Mouse (Mus musculus): ENCODE measurements at regions not wholly inside any gene's neighbourhood (a gene's known extent, or its start where the extent isn't known, plus 50 kb on each side); places are given as distances from the start of the nearest gene placed in this dataset.

DNA sequence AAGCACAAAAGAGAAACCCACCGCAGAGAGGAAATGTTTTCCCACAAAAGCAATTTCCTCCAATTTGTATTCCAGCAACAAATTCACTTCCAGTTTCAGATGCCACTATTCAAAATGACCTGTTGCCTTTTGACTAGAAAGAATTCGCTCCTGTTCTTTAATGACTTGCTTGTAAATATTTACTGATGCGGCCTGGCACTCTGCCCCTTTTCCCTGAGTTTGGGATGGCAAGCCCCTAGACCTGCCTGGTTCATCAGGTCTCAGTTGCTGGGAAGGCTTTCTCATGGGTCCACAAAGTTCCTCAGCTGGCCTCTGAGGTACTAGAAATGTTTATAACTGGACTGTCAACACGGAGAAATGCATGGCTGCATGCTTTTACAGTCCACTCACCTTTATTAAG, 161.7 kb upstream of the Phactr1 start:
- CTCF ChIA-PET: no interaction called here

DNA sequence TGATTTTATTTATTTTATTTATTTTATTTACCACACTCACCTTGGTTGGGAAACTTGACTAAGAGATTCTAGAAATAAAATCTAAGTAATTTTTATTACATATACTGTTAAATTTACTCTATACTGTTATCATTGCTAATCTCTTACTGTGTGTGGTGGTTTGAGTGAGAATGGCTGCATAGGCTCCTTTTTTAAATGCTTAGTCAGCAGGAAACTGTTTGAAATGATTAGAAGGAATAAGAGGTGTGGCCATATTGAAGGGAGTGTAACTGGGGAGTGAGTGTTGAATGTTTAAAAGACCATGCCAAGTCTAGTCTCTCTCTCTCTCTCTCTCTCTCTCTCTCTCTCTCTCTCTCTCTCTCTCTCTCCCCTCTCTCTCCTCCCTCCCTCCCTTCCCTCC, 157.9 kb upstream of the Phactr1 start:
- CTCF ChIA-PET: no interaction called here

GRCm38 (mm10) chr13:42526163-42526562, 154.3 kb upstream of the Phactr1 start:
- CTCF ChIA-PET: interaction anchor here (0.6 kb wide), 1 partner anchor 208 kb away, joined by 3 read pairs; no protein-coding TSS in a partner anchor

DNA sequence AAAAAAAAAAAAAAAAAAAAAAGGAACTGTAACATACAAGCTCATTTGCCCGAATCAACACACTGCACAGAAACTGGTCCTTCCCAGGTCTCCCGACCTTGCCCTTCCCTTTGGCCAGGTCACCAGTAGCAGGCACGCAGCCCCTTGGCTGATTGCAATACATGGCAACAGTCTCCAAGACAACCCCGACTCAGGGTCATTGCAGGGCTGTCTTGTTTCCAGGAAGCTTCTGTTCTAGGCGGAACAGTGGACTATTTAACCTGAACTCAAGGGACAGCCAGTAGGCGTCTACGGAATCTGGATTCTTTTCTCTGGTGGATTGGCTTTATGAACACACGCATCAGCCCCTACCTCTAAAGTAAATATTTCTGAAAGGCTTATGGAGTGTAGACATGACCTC, 153.5 kb upstream of the Phactr1 start:
- CTCF ChIA-PET: no interaction called here

DNA sequence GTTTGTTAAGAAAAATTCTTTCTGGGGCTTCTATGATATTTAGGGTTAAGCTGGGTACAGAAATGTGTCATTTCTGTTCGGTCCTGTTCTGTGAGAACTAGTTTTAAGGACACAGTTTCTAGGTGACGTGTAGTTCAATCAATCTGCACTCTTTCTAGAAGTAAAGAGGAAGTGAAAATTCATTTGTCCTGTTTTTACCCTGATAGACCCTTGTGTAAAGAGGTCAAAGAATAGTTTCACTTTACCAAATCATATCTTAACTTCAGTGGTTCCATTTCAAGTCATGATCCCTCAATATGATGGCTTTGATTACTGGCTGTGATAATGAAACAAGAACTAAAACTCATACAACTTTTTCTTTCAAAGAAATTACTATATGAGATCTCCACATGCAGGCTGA, 152.3 kb upstream of the Phactr1 start:
- CTCF ChIA-PET: no interaction called here

DNA sequence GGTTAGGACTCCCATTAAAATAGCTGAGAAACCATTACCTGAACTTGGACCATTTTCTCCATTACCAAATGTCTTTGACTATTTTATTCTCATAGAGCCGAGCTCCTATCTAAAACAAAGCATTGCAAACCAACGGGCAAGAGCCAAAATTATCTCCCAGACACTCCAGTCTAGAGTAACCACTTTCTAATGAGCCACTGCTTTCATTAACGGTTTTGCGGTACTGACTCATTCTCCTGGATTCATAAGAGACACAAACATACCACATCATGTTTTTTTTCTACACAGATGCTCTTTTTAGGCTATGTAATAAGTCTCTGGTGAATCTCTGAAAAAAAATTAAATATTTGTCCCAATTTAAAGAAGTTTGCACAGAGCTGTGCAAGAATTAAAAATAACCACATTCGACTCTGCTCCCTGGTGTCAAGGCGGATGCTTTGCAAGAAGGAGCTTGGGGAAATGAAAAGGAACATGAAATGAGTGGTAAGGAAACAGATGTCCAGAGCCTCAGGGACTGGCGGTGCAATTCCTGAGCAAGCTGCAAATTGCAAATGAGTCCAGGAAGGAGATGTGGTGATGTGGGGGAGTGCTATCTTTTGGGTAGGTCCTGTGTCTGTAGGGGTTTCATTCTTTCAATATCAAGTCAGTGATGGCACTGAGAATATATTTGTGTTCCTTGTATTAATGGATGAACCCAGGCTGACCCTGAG, 143.8 kb upstream of the Phactr1 start:
- CTCF ChIA-PET: no interaction called here

DNA sequence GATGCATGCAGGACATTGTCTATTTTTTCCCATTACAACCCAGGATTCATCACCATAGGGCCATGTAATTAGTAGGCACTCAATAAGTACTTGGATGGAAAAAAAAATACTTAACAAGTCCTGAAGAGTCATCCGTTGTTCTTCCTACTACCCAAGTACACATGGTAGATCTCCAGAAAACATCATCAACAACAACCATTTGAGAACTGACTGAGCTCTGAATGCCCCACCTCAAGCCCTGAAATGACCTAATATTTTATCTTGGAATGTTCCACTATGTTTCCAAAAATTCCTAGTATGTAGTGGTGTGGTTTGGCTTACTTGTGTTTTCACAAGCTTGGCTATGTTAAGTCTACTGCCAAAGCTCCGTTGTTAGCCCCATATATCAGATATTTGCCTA, 142.4 kb upstream of the Phactr1 start:
- CTCF ChIA-PET: no interaction called here

- CTCF ChIA-PET: no interaction called here
These were observed 135.8 kb upstream of the Phactr1 start for GRCm38 (mm10) chr13:42544536-42545094.

DNA sequence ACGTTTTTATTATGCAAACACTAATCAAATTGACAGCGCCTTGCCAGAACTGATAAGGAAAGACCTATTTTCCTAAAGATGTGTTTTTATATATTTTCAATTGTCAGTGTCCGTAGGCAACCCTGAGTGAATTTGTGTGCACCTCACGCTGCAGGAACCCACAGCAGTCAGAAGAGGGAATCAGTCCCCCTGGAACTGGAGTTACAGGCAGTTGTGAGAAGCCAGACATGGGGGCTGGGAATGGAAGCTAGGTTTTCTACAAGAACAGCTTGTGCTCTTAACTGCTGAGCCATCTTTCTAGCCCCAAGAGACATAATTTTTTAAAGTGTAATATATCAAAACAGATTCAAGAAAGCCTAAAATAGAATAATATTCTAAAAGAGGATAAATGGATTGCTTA, 134.0 kb upstream of the Phactr1 start:
- CTCF ChIA-PET: no interaction called here

GRCm38 (mm10) chr13:42546851-42547250, 133.6 kb upstream of the Phactr1 start:
- CTCF ChIA-PET: no interaction called here

- CTCF ChIA-PET: no interaction called here
These were observed 131.3 kb upstream of the Phactr1 start for GRCm38 (mm10) chr13:42549021-42549559.

- CTCF ChIA-PET: no interaction called here
These were observed 125.5 kb upstream of the Phactr1 start for GRCm38 (mm10) chr13:42554961-42555360.

DNA sequence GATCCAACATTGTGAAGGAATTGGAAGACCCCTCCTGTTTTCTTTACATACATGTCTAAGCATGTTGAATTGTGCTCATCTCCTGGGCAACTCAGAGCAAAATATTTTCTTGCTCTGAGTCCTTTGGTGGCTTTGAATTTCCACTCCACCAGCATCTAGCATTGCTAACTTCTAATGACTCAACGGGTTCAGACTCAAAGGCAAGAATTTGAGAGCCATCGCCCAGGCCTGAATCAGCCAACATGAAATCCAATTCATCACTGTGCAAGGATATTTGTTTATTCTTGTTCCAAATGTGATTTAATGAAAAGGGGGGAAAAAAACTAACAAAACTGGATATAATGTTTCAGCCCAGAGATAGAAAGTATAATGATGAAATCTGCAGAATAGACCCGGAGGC, 121.9 kb upstream of the Phactr1 start:
- CTCF ChIA-PET: no interaction called here

DNA sequence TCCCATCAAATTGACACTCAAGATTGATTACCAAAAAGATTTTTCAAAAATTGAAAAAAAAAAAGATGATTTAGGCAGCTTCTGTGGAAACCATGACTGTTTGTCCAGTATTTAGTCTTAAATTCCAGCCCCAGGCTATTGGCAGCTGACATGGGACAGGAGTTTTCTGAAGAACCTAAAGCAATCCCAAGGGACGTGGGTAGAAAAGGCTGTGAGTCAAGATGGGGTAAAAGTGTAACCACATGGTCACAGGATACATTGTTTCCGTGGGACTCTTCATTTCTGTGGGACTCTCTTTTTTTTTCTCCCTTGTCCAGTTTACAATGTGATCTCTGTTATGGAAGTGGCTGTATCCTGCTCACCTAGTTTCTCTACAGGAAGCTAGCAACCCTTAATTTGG, 119.0 kb upstream of the Phactr1 start:
- CTCF ChIA-PET: no interaction called here

DNA sequence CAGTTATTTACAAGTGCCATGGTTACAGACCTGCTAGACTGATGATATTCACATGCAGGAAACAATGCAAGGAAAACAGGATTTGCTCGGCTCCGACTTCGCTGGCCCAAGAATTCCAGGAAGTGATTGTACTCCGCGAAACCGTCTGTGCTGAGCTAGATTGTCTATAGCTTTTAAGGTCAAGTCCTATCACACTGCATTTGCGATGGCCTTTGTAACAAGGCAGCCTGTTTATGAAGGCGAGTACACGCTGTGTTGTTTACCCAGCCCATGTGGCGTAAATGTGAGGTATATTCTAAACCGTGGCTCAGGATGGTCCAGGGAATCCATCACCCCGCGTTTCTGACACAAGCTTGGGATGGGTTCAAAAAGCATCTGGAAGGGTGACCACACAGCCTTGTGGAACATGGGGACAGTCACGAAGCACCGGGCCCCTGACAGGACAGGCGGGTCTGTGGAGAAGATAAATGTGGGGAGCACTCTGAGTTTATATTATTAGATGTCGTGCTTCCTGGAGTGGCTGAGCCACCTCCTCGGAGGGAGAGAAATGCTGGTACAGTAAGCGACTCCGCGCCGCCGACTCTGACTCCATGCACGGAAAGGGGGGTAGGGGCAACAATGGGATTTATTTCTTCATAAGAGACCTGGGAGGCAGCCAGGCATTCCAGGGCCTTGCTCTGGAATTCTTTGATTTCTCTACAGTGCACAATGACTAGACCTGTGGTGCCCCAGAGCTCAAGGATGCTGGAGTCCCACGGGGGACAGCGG, 114.9 kb upstream of the Phactr1 start:
- CTCF ChIA-PET: no interaction called here

- CTCF ChIA-PET: no interaction called here
These were observed 109.6 kb upstream of the Phactr1 start for GRCm38 (mm10) chr13:42570600-42571348.

DNA sequence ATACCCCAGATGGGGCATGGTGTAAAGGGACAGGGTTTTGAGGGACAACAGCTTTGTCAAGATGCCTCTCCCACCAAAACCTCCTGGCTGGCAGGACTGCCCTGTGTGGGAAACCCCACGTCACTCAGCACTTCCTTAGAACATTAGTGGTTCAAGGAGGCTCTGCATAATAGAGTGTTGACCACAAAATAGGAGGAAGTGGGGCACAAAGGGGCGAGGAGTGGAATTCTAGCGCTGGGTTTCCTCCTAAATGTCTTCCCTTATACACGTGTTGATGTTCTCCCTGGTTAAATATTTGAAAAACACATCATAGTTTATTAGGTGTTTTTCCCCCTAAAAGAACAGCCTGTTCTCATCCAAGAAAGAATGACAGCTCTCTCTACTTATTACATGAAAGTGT, 106.2 kb upstream of the Phactr1 start:
- CTCF ChIA-PET: no interaction called here

- CTCF ChIA-PET: no interaction called here
These were observed 104.5 kb upstream of the Phactr1 start for GRCm38 (mm10) chr13:42575725-42576426.

- CTCF ChIA-PET: no interaction called here
These were observed 101.0 kb upstream of the Phactr1 start for GRCm38 (mm10) chr13:42579471-42579870.

DNA sequence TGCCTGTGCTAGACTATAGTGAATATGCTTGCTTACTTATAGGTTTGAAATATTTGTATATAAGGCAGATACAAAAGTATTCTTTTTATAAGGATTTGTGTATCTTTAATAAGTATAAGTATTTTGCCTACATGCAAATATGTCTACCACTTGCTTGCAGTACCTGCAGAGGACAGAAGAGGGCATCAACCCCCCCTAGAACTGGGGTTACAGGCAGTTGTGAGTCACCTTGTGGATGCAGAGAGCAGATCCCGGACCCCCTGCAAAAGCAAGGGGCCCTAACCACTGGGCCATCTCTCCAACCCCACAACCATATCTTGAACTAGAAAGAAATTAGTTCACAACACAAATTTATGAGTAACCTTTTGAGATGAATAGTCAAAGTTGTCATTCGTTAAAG, 91.3 kb upstream of the Phactr1 start:
- CTCF ChIA-PET: no interaction called here

DNA sequence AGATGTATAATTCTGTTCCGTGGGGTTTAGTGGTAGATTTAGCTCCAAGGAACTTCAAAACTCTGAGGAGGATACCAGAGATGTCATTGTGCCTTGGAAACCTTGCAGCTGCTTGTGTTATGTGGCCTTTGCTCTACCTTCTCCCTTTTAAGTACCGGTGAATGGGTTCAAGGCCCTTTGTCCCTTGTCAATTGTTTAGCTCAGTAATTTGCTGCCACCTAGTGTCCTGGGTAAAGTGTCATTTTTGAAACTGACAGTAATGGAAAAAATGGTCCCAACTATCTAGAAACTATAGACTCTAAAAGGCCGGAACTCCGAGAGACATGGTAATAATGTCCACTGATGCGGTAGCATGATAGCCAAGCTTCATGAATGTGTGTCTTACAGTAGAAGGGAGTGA, 90.8 kb upstream of the Phactr1 start:
- CTCF ChIA-PET: no interaction called here

DNA sequence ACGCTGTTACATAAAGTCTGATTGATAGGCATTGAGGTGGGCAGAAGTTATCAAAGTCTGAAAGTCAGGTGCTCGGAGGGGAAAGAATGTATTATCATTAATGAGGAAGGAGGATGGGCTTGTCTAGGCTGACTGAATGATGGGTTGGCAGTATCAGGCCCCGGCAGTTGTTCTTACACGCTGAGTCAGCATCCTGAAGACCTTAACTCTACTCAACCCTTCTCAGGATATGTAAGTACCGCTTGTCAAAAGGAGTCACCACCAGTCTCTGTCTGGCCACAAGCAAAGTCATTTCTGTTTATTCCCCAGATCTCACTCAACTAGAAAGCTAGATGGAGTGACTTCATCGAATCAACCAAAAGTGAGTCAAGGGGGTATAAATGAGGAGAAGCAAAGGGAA, 90.0 kb upstream of the Phactr1 start:
- CTCF ChIA-PET: no interaction called here
